14 mouse cellular contexts compared by ENCODE assay signal in the genomic region with DNA sequence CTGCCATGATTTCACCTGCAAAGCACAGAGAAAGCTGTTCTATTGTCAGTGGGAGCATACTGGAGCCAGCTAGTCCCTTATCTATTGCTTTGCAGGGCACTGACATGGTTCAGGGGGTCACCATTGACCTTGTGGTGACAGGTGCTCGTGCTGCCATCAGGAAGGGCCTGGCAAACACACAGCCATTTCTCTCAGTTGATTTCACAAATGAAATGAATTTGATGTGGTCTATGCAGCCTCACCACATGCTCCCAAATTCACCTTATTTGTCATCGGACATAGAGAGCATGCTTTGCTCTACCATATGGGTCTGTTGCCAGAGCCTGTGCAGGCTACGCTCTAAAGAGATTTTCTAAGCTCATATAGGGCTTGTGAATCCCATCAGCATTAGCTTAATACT.
"Had no signal": no experiment of that assay in that cellular context is flagged by ENCODE, and none has a peak within 500 bp of the region (broad histone marks: within the 10 kb centered on the region; RNA-seq: fewer than 3 reads in every experiment).

No protein-coding gene starts in this region.

- H3K4me3 ChIP-seq: liver, embryonic 13.5 days; myocyte; neural tube, embryonic 13.5 days had no signal

- DNase-seq: kidney, postnatal 14 days; kidney, postnatal 4 days; liver, embryonic 13.5 days; lung, adult 2 months; lung, postnatal 14 days; lung, postnatal 4 days; midbrain, embryonic 14.5 days; thymus, adult 2 months; thymus, postnatal 14 days; thymus, postnatal 4 days had no signal

- H3K27me3 ChIP-seq: liver, embryonic 13.5 days; neural tube, embryonic 13.5 days had no signal

- H3K27ac ChIP-seq: liver, embryonic 13.5 days; neural tube, embryonic 13.5 days; stomach, postnatal 0 days had no signal

- H3K4me1 ChIP-seq: liver, embryonic 13.5 days; neural tube, embryonic 13.5 days had no signal

- H3K4me2 ChIP-seq: liver, embryonic 13.5 days; midbrain, embryonic 11.5 days; neural tube, embryonic 13.5 days had no signal

- H3K9me3 ChIP-seq: liver, embryonic 13.5 days; neural tube, embryonic 13.5 days had no signal

- H3K9ac ChIP-seq: liver, embryonic 13.5 days; neural tube, embryonic 13.5 days had no signal

- H3K36me3 ChIP-seq: liver, embryonic 13.5 days; neural tube, embryonic 13.5 days had no signal
